Mouse (Mus musculus) hindlimb bud, embryonic 11.5 days (tissue): ENCODE results near the gene Ankmy1.

ENCODE experiments used
- DNase-seq: peaks from one replicate; pipeline ENCODE4 v3.0.0-alpha.2; 2012; ENCODE audit warnings: low read depth, low spot score; ENCODE audit errors: extremely low spot score

Ankmy1 gene

GRCm38 (mm10) chr1:92875360-92876111, 27.2 kb downstream of the Ankmy1 start:
- no peak for DNase-seq

GRCm38 (mm10) chr1:92874011-92874410, 28.7 kb downstream of the Ankmy1 start:
- no peak for DNase-seq

DNA sequence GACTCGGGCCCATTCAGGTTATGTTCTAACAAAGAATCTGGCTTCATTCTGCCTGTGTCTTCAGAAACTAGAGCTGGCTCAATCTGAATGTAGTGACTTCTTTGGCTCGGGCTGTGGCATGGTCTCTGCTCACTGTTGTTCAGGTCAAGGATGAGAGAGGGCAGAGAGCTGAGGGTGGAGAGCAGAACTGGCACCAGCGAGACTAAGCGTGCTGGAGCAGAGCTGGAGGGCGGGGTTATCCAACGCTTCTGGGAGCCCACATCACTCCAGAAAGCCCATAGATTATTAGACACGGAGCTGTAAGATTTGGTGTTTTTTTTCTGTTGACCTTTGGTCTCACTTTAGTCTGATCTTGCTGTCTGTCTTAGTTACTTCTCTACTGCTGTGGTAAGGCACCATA, 30.0 kb downstream of the Ankmy1 start:
- DNase-seq = no peak

GRCm38 (mm10) chr1:92869985-92870384, 32.7 kb downstream of the Ankmy1 start:
- DNase-seq = no peak

DNA sequence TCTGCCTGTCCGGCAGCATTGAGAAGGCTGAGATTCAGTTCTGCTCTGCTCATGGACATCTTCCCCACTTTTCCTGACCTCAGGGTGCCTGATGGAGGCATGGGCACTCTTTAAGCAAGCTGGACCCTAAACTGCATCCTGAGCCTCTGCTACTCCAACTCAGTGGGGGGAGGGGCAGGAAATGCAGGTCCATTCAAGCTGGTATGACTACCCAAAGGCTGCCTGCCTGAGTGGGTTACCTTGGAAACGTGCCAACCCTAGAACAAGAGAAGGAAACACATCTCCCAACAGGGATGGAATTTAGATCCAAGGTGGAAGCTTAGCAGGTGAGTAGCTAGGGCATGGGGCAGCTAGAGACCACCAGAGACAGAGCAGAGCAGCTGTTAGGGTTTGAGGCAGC, 36.5 kb downstream of the Ankmy1 start:
- no peak for DNase-seq

DNA sequence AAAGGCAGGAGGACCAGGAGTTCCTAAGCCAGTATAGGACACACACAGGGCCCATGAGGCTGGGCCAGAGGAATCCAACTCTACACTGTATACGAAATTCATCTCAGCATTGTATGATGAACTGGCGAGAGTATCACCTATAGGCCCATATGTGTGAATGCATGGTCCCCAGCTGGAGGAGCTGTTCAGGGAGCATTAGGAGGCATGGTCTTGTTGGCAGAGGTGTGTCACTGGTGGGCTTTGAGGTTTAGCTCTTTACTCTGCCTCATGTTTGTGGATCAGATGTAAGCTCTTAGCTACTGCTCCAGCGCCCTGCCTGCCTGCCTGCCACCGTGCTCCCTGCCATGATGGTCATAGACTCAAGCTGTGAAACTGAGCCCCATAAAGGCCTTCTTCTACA, 39.4 kb downstream of the Ankmy1 start:
- DNase-seq = no peak

DNA sequence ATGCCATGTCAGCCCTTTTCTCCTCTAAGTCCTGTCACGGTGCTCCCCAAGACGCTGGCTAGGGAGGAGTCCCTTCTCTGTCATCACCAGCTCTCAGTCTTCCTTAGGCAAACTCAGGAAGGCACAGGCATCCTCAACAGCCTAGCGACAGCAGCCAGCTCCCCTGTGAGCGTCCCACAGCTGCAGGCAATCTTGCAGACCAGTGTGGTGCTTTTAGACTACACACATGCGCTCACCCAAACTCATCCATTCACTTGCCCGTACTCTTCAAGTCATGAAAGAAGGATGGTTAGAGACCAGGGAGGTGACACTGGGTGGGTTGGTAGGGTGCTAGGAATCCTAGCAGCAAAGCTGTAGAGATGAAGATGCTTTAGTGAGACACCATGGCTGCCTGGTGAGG, 41.2 kb downstream of the Ankmy1 start:
- DNase-seq = no peak

- DNase-seq = no peak
Observed at GRCm38 (mm10) chr1:92852450-92852849, 50.3 kb downstream of the Ankmy1 start.

DNA sequence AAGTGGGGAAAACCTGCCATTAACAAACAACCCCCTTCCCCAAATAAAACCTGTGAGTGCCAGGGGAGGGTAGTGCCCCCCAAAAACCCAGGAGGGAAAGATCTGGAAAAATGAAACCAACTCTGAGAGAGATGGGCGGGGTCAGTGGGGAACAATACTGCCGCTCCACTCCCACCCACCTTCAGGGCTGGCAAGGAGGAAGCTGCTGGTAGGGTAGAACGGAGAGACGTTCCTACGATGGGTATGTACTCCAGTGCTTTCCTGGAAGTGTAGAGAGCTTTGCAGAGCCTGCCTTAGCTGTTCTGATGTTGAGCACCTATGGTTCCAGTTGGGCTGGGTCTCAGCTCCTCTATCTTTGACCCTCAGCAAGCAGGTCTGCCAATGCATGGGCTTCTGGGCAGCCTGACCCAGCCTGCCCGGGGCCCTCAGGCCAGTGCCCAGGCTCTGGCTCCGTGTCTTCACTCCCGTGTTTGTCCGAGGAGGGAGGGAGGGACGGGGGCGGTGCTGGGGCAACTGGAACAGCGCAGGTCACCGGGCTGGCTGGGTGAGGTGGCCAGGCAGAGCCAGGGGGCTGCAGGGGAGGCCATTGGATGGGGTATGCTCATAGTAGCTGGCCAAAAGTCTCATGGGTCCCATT, 52.6 kb downstream of the Ankmy1 start:
- no peak for DNase-seq

DNA sequence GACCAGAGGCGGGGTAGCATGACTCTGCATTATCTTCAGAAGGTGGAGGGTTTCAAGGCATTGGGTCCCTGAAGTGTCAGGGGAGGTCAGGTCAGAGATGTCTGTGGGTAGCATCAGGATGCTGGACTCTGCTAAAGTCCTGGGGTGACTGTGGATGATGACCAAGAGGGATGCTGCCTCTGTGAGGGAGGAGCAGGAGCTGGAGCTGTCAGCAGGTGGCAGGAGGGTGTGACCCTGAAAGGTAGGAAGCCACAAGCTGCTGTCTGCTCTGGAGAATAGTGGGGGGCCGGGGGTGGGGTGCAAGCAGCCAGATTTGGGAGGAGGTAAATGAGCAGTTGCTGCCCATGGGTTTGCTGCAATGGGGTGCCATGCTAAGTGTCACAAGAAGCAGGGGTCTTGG, 53.2 kb downstream of the Ankmy1 start:
- DNase-seq = no peak

GRCm38 (mm10) chr1:92847873-92848839, 54.5 kb downstream of the Ankmy1 start:
- no peak for DNase-seq

DNA sequence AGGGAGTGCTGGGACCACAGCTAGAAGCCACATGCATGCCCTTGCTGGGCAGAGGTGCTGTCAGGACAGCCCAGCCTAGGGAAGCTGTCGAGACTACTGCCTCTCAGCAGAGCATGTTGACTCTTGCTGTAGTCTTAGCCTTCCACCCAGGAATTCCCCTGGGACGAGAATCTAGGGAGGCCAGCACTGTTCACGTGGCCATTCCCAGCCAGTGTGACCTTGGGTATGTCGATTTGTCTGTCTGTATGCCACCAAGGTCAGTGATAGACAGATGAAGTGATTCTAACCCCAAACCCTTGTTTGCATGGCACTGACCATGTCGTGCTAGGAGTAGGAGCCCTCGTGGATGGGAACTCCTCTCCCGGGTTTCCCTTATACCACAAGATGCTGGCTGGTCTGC, 56.8 kb downstream of the Ankmy1 start:
- no peak for DNase-seq

GRCm38 (mm10) chr1:92841427-92841826, 61.3 kb downstream of the Ankmy1 start:
- DNase-seq = no peak

DNA sequence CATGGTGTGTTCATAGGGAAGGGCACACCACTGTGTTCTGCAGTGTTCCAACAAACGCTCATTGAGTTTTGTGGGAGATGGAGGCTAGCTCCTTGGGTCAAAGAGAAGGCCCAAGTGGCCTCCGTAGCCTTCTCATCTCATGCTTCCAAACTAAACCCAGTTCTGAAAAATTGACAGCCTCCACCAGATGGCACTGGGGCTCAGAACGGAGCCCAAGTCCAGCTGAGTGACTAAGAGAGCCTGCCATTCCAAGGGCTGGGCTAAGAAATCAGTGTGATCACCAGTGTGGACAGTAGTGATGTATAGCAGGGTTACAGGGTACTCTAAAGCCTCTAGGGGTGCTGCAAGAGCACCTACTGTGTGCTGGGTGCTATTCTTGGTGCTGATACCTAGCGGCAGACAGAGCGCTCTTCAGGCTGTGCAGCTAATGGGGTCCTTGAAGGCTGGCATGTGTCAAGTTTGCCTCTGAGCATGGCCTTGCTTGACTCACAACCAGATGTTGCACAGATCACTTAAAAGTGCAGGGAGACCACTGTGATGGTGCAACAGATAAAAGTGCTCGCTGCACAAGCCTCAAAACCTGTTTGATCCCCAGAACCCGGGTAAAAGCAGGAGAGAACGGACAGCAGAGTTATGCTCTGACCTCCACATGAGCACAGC, 62.3 kb downstream of the Ankmy1 start:
- no peak for DNase-seq

- no peak for DNase-seq
Observed at GRCm38 (mm10) chr1:92839211-92839610, 63.5 kb downstream of the Ankmy1 start.

GRCm38 (mm10) chr1:92837931-92838833, 64.5 kb downstream of the Ankmy1 start:
- DNase-seq = no peak

DNA sequence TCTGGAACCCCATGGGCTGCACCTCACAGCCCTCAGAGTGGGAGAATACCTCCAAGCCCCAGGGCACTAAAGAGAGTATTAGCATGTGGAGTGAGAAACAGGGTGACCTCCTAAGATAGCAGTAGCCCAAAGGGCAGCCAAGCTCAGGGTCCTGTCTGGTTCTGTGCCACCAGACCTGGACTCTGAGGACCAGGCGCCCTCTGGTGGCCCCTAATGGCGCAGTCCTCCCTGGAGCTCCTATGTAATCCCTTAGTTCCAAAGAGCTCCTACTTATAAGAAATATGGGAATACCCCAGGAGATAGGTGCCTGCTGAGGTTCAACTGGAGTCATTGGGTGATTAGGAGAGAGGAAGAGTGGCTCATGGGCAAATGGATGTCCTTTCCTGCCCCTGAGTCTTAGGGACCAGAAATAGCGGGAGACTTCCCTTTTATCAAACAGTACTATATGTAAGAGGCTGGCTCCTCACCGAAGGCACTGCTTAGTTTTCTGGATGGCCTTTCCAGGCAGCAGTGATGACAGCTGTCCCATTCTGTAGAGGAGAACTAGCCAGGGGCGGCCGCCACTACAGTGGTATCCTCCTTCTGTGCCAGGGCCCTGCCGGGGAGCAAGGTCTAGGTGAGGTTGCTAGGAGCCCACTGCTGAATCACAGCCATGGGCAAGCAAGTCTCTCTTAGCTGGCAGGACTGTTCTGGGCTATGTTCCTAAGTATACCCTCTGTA, 68.6 kb downstream of the Ankmy1 start:
- peak; percentile 73 for DNase-seq

GRCm38 (mm10) chr1:92832011-92833010, 70.4 kb downstream of the Ankmy1 start:
- DNase-seq = no peak
